Mouse (Mus musculus) intestine, postnatal 0 days (tissue): Measurements from ENCODE around the gene Cdkn1b. TPM values are rescaled to one million over a fixed set of nuclear protein-coding genes. Genes with fewer than 3 reads are reported as not detected.

Source experiments
- ATAC-seq: fragments of 200-750 bp; cut with Nextera tagmentation; 2 replicates; pipeline ENCODE4 v1.8.0; 2017; ENCODE audit warnings: mild to moderate bottlenecking, moderate TSS enrichment, moderate library complexity
- H3K27ac ChIP-seq: fragments of 300-500 bp; sonication (generic); 2 replicates; pipeline ENCODE4 v1.5.1; 2014; ENCODE audit warnings: mild to moderate bottlenecking, low read depth, low read length, moderate library complexity
- H3K27me3 ChIP-seq: fragments of 300-500 bp; sonication (generic); replicated peaks from 2 replicates; pipeline ENCODE4 v1.6.1; 2014; ENCODE audit warnings: low read length, mixed read lengths; ENCODE audit not compliant: control insufficient read depth, insufficient read depth
- H3K36me3 ChIP-seq: fragments of 300-500 bp; sonication (generic); 2 replicates; pipeline ENCODE4 v1.6.1; 2014; ENCODE audit warnings: mild to moderate bottlenecking, moderate library complexity; ENCODE audit not compliant: control insufficient read depth, insufficient read depth
- H3K4me1 ChIP-seq: fragments of 300-500 bp; sonication (generic); replicated peaks from 2 replicates; pipeline ENCODE4 v1.6.1; 2014; ENCODE audit warnings: antibody characterized with exemption, low read length, mixed read lengths; ENCODE audit not compliant: control insufficient read depth, insufficient read depth
- H3K4me2 ChIP-seq: fragments of 300-500 bp; sonication (generic); replicated peaks from 2 replicates; pipeline ENCODE4 v1.6.1; 2014; ENCODE audit warnings: low read depth, mild to moderate bottlenecking, moderate library complexity
- H3K4me3 ChIP-seq: fragments of 300-500 bp; sonication (generic); 2 replicates; pipeline ENCODE4 v1.5.1; 2014; ENCODE audit warnings: low read depth, low read length
- H3K9ac ChIP-seq: fragments of 300-500 bp; sonication (generic); 2 replicates; pipeline ENCODE4 v1.6.1; 2014; ENCODE audit warnings: mild to moderate bottlenecking, low read depth, low read length
- H3K9me3 ChIP-seq: fragments of 300-500 bp; sonication (generic); 2 replicates; pipeline ENCODE4 v1.6.1; 2016; ENCODE audit warnings: mixed run types; ENCODE audit not compliant: control insufficient read depth
- CTCF ChIP-seq: sonication (generic); IDR thresholded peaks from 2 replicates; pipeline ENCODE4 v1.5.1; 2016; ENCODE audit warnings: low read depth, mild to moderate bottlenecking, control low read depth, antibody characterized with exemption, moderate library complexity
- WGBS: fragments of 180-500 bp; shearing (Covaris S2); extraction: QIAGEN DNeasy Blood & Tissue Kit; methylation state at CpG from one replicate; pipeline ENCODE4 v1.1.7; 2014; 5-methylcytosine and 5-hydroxymethylcytosine counted together
- polyA plus RNA-seq: library from polyadenylated mRNA; unstranded; fragments of >200 nt; fragmentation: Nextera tagmentation; extraction: Ambion mirVana; gene quantifications from 2 replicates; pipeline ENCODE4 v1.2.1, GENCODE M21; 2015

The Cdkn1b gene
- polyA plus RNA-seq, 1 experiment from 2014 or later = 14.8 TPM

DNA sequence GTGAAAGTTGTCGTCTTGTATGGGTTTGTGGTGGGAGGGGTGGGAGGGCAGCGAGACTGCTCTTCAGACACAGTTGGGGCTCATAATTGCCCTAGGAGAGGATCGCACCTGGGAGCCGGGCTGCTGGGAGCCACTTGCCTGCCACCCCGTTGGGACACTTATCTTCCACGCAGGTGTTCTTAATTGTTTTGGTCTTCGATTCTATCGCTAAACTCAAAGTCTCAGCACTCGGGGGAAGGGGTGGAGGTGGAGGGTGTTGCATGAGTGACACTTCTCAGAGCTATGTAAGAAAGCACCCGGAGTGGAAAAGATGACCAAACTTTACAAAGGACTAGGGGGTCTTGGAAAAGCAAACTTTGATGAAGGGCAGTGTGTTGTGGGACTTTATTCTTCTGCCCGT lies 3.6 kb upstream of the Cdkn1b start:
- no peaks in the 10 kb centered on the region for H3K9me3 ChIP-seq
- H3K4me3 ChIP-seq = peak overlapping the region; percentile 43
- 0 out of 2 replicates have a peak, but pooled peaks cover 4% of the 10 kb centered on the region for H3K4me1 ChIP-seq
- H3K9ac ChIP-seq = peak overlapping the region; percentile 57
- no peak for TF ChIP-seq CTCF
- H3K27ac ChIP-seq = peak overlapping the region; percentile 60; the same call in 1 of the 2 replicates
- 1% methylated on average over 11 of the region's 11 CpGs for WGBS
- no peaks in the 10 kb centered on the region for H3K36me3 ChIP-seq
- ATAC-seq = no peak
- peak overlapping the region; percentile 76 for H3K4me2 ChIP-seq
- no peaks in the 10 kb centered on the region for H3K27me3 ChIP-seq

DNA sequence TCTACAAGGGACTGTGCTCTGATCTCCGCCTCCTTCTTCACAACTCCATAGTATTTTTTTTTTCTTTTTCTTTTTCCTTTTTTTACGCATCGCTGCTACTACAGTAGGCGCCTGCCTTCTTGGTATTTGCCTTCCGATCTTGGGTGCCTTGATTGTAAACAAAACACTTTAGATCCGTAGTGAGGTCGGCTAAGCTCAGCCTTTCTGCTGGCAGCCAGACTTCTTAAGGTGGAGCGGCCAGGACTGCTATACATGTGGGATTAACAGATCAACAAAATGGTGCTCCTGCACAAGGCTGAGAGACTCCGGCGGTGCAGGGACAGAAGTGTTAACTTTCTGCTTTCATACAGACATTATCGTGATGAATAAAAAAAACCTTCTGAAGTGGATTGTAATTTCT lies 3.1 kb upstream of the Cdkn1b start:
- Histone ChIP-seq H3K36me3 (no peaks in the 10 kb centered on the region), H3K4me2 (peak overlapping the region; percentile 76), H3K27me3 (no peaks in the 10 kb centered on the region), H3K9me3 (no peaks in the 10 kb centered on the region), H3K27ac (peak overlapping the region; percentile 60; the same call in 1 of the 2 replicates), H3K9ac (peak overlapping the region; percentile 57), H3K4me3 (peak overlapping the region; percentile 43), H3K4me1 (0 out of 2 replicates have a peak, but pooled peaks cover 4% of the 10 kb centered on the region)
- 1% methylated on average over 11 of the region's 11 CpGs for WGBS
- TF ChIP-seq CTCF = no peak
- no peak for ATAC-seq

DNA sequence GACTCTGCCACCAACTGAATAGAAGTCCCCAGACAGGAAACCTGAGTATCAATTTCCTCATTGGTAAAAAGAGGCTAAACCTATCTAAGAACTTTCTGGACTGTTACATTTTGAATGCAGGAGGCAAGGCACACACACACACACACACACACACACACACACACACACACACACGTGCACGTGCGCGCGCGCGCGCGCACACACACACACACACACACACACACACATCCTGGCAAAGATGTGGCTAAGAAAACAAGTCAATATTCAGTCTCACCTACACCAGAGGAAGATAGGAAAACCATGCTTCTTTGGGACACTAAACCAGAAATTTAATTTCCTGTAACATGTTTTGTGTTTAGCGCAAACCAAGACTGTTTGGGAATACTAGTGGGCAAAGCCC lies 1.4 kb upstream of the Cdkn1b start:
- Histone ChIP-seq H3K9ac (no peak overlapping the region), H3K9me3 (no peaks in the 10 kb centered on the region), H3K4me2 (no peak overlapping the region), H3K4me1 (0 out of 2 replicates have a peak, but pooled peaks cover 4% of the 10 kb centered on the region), H3K4me3 (no peak overlapping the region), H3K27me3 (no peaks in the 10 kb centered on the region), H3K27ac (no peak overlapping the region), H3K36me3 (0 out of 2 replicates have a peak, but pooled peaks cover 6% of the 10 kb centered on the region)
- ATAC-seq = no peak
- TF ChIP-seq CTCF = no peak
- WGBS = 94% methylated on average over 10 of the region's 10 CpGs

DNA sequence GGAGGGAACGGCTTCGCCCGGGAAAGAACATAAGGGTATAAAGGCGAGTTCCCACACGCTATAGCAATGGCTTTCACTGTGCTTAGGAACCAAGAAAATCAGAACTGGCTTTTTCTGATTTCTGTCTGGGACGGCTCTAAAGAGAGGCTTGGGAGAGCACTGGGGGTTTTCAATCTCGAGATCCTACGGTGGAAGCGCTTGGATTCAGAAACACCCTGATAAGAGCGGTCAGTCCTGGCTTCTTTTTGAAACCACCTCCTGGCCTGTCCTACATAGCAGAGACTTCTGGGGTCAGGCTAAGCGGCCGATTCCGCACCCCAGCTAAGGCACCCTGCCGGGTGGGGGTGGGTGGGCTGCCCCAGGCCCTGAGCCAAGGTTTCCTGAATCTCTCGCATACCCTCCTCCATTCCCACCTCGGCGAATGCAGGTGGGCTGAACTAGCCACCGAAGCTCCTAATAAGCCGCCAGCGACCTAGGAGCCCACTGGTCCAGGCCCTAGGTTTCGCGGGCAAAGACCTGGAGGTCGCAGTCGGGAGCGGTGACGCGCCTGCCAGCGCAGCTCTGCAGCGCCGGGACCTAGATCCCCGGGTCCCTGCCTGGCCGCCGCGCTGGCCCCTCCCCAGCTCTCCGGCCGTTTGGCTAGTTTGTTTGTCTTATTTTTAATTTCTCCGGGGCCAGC lies 551 bp upstream of the Cdkn1b start:
- Histone ChIP-seq H3K9ac (peak overlapping the region; percentile 90), H3K4me2 (peak overlapping the region; percentile 97), H3K4me1 (0 out of 2 replicates have a peak, but pooled peaks cover 4% of the 10 kb centered on the region), H3K9me3 (no peaks in the 10 kb centered on the region), H3K27me3 (no peaks in the 10 kb centered on the region), H3K4me3 (peak overlapping the region; percentile 67), H3K27ac (peak overlapping the region; percentile 94), H3K36me3 (0 out of 2 replicates have a peak, but pooled peaks cover 7% of the 10 kb centered on the region)
- WGBS = 8% methylated on average over 37 of the region's 37 CpGs
- TF ChIP-seq CTCF = no peak; the same call in 1 of the 2 replicates
- no peak; the same call in 1 of the 2 replicates for ATAC-seq

- Histone ChIP-seq H3K4me3 (peak overlapping the region; percentile 67), H3K4me1 (0 out of 2 replicates have a peak, but pooled peaks cover 4% of the 10 kb centered on the region), H3K4me2 (peak overlapping the region; percentile 97), H3K36me3 (0 out of 2 replicates have a peak, but pooled peaks cover 7% of the 10 kb centered on the region), H3K9me3 (no peaks in the 10 kb centered on the region), H3K27me3 (no peaks in the 10 kb centered on the region), H3K9ac (peak overlapping the region; percentile 90), H3K27ac (peak overlapping the region; percentile 94)
- no peak for ATAC-seq
- TF ChIP-seq CTCF = no peak
- under 1% methylated on average over 32 of the region's 32 CpGs for WGBS
These were observed 953 bp downstream of the Cdkn1b start for GRCm38 (mm10) chr6:134921014-134921694.
